Mouse (Mus musculus) kidney, adult 2 months (tissue): ENCODE results near the gene Btbd19. TPM values are rescaled to one million over a fixed set of nuclear protein-coding genes. Genes with fewer than 3 reads are reported as not detected.

Source experiments
- DNase-seq: peaks from one replicate; pipeline ENCODE4 v3.0.0; 2021
- H3K27ac ChIP-seq: fragments of 200-500 bp; 2 replicates; pipeline ENCODE4 v1.5.1; 2012; ENCODE audit warnings: low read depth, low read length, control low read depth, inconsistent platforms; ENCODE audit not compliant: insufficient read depth
- H3K27me3 ChIP-seq: fragments of 200-500 bp; replicated peaks from 2 replicates; pipeline ENCODE4 v1.6.1; 2012; ENCODE audit warnings: mild to moderate bottlenecking, moderate library complexity, low read length, inconsistent platforms; ENCODE audit not compliant: control insufficient read depth, insufficient read depth
- H3K36me3 ChIP-seq: fragments of 200-500 bp; 2 replicates; pipeline ENCODE4 v1.6.1; 2012; ENCODE audit warnings: mild to moderate bottlenecking, moderate library complexity, low read length, inconsistent platforms; ENCODE audit not compliant: control insufficient read depth, insufficient read depth
- H3K4me1 ChIP-seq: fragments of 200-500 bp; 2 replicates; pipeline ENCODE4 v1.6.1; 2011; ENCODE audit warnings: low read length; ENCODE audit not compliant: control insufficient read depth, insufficient read depth
- H3K4me3 ChIP-seq: fragments of 200-500 bp; 2 replicates; pipeline ENCODE4 v1.5.1; 2011; ENCODE audit warnings: mild to moderate bottlenecking, low read depth, low read length, control low read depth; ENCODE audit not compliant: insufficient read depth
- CTCF ChIP-seq: fragments of 200-500 bp; conservative IDR thresholded peaks from 2 replicates; pipeline ENCODE4 v1.5.1; 2011; ENCODE audit warnings: low read depth, mild to moderate bottlenecking, control low read depth, low read length, moderate library complexity, mixed read lengths; ENCODE audit not compliant: insufficient read depth, insufficient read length
- POLR2A ChIP-seq: fragments of 200-500 bp; IDR thresholded peaks from one replicate; pipeline ENCODE4 v1.6.1; 2011; ENCODE audit warnings: low read depth, low read length, control low read depth
- WGBS: fragments of 180-500 bp; shearing (Covaris S2); methylation state at CpG from one replicate; pipeline ENCODE4 v1.1.7; 2018; 5-methylcytosine and 5-hydroxymethylcytosine counted together
- polyA plus RNA-seq: library from polyadenylated mRNA; depleted of rRNA; stranded (reverse); fragments of >200 nt; gene quantifications from 2 replicates; pipeline ENCODE4 v1.2.3, GENCODE M21; 2012; rRNA removed

Gene Btbd19
- polyA plus RNA-seq, 1 experiment = 4.6 TPM

- 0 out of 2 replicates have a peak overlapping the region, but pooled peaks have one; percentile 52 for H3K27ac ChIP-seq
- DNase-seq = peak; percentile 70
- H3K27me3 ChIP-seq = no peaks in the 10 kb centered on the region
- no peak overlapping the region for H3K4me3 ChIP-seq
- no peaks in the 10 kb centered on the region for H3K36me3 ChIP-seq
- TF ChIP-seq POLR2A = no peak
- no peak for TF ChIP-seq CTCF
- WGBS = 66% methylated on average over 3 of the region's 3 CpGs
- no peaks in the 10 kb centered on the region for H3K4me1 ChIP-seq
Measured at GRCm38 (mm10) chr4:117094626-117095361, 30.7 kb downstream of the Btbd19 start.

- Histone ChIP-seq H3K4me1 (no peaks in the 10 kb centered on the region), H3K4me3 (no peak overlapping the region), H3K36me3 (no peaks in the 10 kb centered on the region; the same call in 1 of the 2 replicates), H3K27me3 (no peaks in the 10 kb centered on the region), H3K27ac (no peak overlapping the region)
- 77% methylated on average over 7 of the region's 7 CpGs for WGBS
- DNase-seq = no peak
- TF ChIP-seq CTCF = no peak
- TF ChIP-seq POLR2A = no peak
Measured at GRCm38 (mm10) chr4:117090586-117090985, 34.9 kb downstream of the Btbd19 start.

GRCm38 (mm10) chr4:117087948-117088640 lies 37.4 kb downstream of the Btbd19 start:
- H3K27me3 ChIP-seq = no peaks in the 10 kb centered on the region
- TF ChIP-seq CTCF (no peak), POLR2A (no peak)
- H3K4me3 ChIP-seq = no peak overlapping the region
- 70% methylated on average over 7 of the region's 7 CpGs for WGBS
- no peaks in the 10 kb centered on the region for H3K4me1 ChIP-seq
- H3K27ac ChIP-seq = no peak overlapping the region
- H3K36me3 ChIP-seq = no peaks in the 10 kb centered on the region; the same call in 1 of the 2 replicates
- DNase-seq = no peak

- no peaks in the 10 kb centered on the region for H3K27me3 ChIP-seq
- no peak for DNase-seq
- H3K36me3 ChIP-seq = no peaks in the 10 kb centered on the region; the same call in none of the 2 replicates
- H3K4me1 ChIP-seq = no peaks in the 10 kb centered on the region
- 93% methylated on average over 5 of the region's 5 CpGs for WGBS
- no peak overlapping the region for H3K4me3 ChIP-seq
- no peak overlapping the region for H3K27ac ChIP-seq
- TF ChIP-seq CTCF (no peak), POLR2A (no peak)
Measured at GRCm38 (mm10) chr4:117071183-117071582, 54.3 kb downstream of the Btbd19 start.

- no peaks in the 10 kb centered on the region for H3K4me1 ChIP-seq
- no peak for DNase-seq
- no peaks in the 10 kb centered on the region for H3K27me3 ChIP-seq
- H3K4me3 ChIP-seq = no peak overlapping the region
- TF ChIP-seq CTCF (no peak), POLR2A (no peak)
- no peak overlapping the region for H3K27ac ChIP-seq
- H3K36me3 ChIP-seq = no peaks in the 10 kb centered on the region; the same call in none of the 2 replicates
- WGBS = 80% methylated on average over 4 of the region's 4 CpGs
Measured at GRCm38 (mm10) chr4:117070624-117071023, 54.9 kb downstream of the Btbd19 start.

GRCm38 (mm10) chr4:117069647-117070046 lies 55.9 kb downstream of the Btbd19 start:
- no peak for DNase-seq
- Histone ChIP-seq H3K27ac (no peak overlapping the region), H3K4me1 (no peaks in the 10 kb centered on the region), H3K36me3 (peaks cover 2% of the 10 kb centered on the region), H3K4me3 (no peak overlapping the region), H3K27me3 (no peaks in the 10 kb centered on the region)
- WGBS = 97% methylated on average over 1 of the region's 1 CpGs
- TF ChIP-seq POLR2A = no peak
- no peak for TF ChIP-seq CTCF

Other genes starting within 250 kb of the Btbd19 start
- 7.4 and 7.5 TPM in 2 replicates for gene Zswim5, start 248.3 kb downstream of the Btbd19 start, polyA plus RNA-seq
- 107 and 114 TPM in 2 replicates for gene Urod, start 131.3 kb downstream of the Btbd19 start, polyA plus RNA-seq
- 51.9 and 66.1 TPM in 2 replicates for gene Hectd3, start 130.4 kb downstream of the Btbd19 start, polyA plus RNA-seq
- gene Eif2b3, start 106.3 kb downstream of the Btbd19 start, polyA plus RNA-seq = 8.0 and 9.2 TPM in 2 replicates
- 5.0 and 7.1 TPM in 2 replicates for gene Ptch2, start 29.6 kb downstream of the Btbd19 start, polyA plus RNA-seq
- 0.20 TPM in 1 of 2 replicates, not detected in the other for gene Tctex1d4, start 1.1 kb upstream of the Btbd19 start, polyA plus RNA-seq
- 6.9 and 8.6 TPM in 2 replicates for gene Plk3, start 8.2 kb upstream of the Btbd19 start, polyA plus RNA-seq
- gene Rps8, start 30.5 kb upstream of the Btbd19 start, polyA plus RNA-seq = 372 and 534 TPM in 2 replicates
- 0.20 and 0.50 TPM in 2 replicates for gene Kif2c, start 56.9 kb upstream of the Btbd19 start, polyA plus RNA-seq
- 88.1 and 93.5 TPM in 2 replicates for gene Tmem53, start 126.2 kb upstream of the Btbd19 start, polyA plus RNA-seq
- 0.25 and 0.53 TPM in 2 replicates for gene Armh1, start 126.4 kb upstream of the Btbd19 start, polyA plus RNA-seq